Mouse (Mus musculus): ENCODE results near the gene Ier5. TPM values are rescaled to one million over a fixed set of nuclear protein-coding genes. Genes with fewer than 3 reads are reported as not detected.

Gene Ier5
- total RNA-seq, 1 experiment, result 11.7 TPM

- no peaks in the 10 kb centered on the region for H3K9me3 ChIP-seq (ENCODE audit: control insufficient read depth, insufficient read depth, low read depth, low read length)
- H3K9ac ChIP-seq (ENCODE audit: insufficient read depth, low read depth, low read length, poor library complexity, severe bottlenecking), result no peak overlapping the region
- DNase-seq (ENCODE audit: low read depth, low spot score), result no peak
- in situ Hi-C loops (cut with MboI; ENCODE audit: low sequenced_read_pairs in 2 of 2, unreplicated experiment in 2 of 2), result no loop called here
- TF ChIP-seq ZC3H11A (IDR thresholded peaks at IDR 0.05; ENCODE audit: borderline replicate concordance, low read depth, low read length) (no peak), HCFC1 (IDR thresholded peaks at IDR 0.05; ENCODE audit: borderline replicate concordance, insufficient read depth, low read length) (no peak), ZNF384 (IDR thresholded peaks at IDR 0.05; ENCODE audit: low read depth, low read length) (no peak), MAFK (IDR thresholded peaks at IDR 0.05; ENCODE audit: insufficient read depth, low read depth, low read length) (no peak), CHD2 (IDR thresholded peaks at IDR 0.05; ENCODE audit: low read depth, low read length) (no peak)
- H3K36me3 ChIP-seq (ENCODE audit: control insufficient read depth, insufficient read depth, low read length, poor library complexity, severe bottlenecking), result no peaks in the 10 kb centered on the region
- H3K4me1 ChIP-seq (ENCODE audit: control insufficient read depth in 2 of 2, insufficient read depth in 2 of 2, low read length in 2 of 2, poor library complexity in 1 of 2), result peaks cover 4 to 15% of the 10 kb centered on the region in 2 experiments; a peak in 2 of 4 replicates
- H3K27ac ChIP-seq (ENCODE audit: insufficient read depth, low read depth, low read length, poor library complexity, severe bottlenecking), result no peak overlapping the region
- H3K4me3 ChIP-seq (ENCODE audit: insufficient read depth in 1 of 2, low read depth in 1 of 2, low read length in 2 of 2, poor library complexity in 1 of 2, severe bottlenecking in 1 of 2), result no peak overlapping the region
Observed at GRCm38 (mm10) chr1:155060832-155061801, 38.3 kb downstream of the Ier5 start.

- TF ChIP-seq ZC3H11A (IDR thresholded peaks at IDR 0.05; ENCODE audit: borderline replicate concordance, low read depth, low read length) (no peak), ZNF384 (IDR thresholded peaks at IDR 0.05; ENCODE audit: low read depth, low read length) (no peak), MAFK (IDR thresholded peaks at IDR 0.05; ENCODE audit: insufficient read depth, low read depth, low read length) (no peak), CHD2 (IDR thresholded peaks at IDR 0.05; ENCODE audit: low read depth, low read length) (no peak), HCFC1 (IDR thresholded peaks at IDR 0.05; ENCODE audit: borderline replicate concordance, insufficient read depth, low read length) (no peak)
- no peak overlapping the region for H3K4me3 ChIP-seq (ENCODE audit: insufficient read depth in 1 of 2, low read depth in 1 of 2, low read length in 2 of 2, poor library complexity in 1 of 2, severe bottlenecking in 1 of 2)
- H3K27ac ChIP-seq (ENCODE audit: insufficient read depth, low read depth, low read length, poor library complexity, severe bottlenecking), result no peak overlapping the region
- H3K9me3 ChIP-seq (ENCODE audit: control insufficient read depth, insufficient read depth, low read depth, low read length), result no peaks in the 10 kb centered on the region
- no peak for DNase-seq (ENCODE audit: low read depth, low spot score)
- H3K9ac ChIP-seq (ENCODE audit: insufficient read depth, low read depth, low read length, poor library complexity, severe bottlenecking), result no peak overlapping the region
- no peaks in the 10 kb centered on the region for H3K36me3 ChIP-seq (ENCODE audit: control insufficient read depth, insufficient read depth, low read length, poor library complexity, severe bottlenecking)
- in situ Hi-C loops (cut with MboI; ENCODE audit: low sequenced_read_pairs in 2 of 2, unreplicated experiment in 2 of 2), result no loop called here
- peaks cover 4 to 18% of the 10 kb centered on the region in 2 experiments; a peak in 3 of 4 replicates for H3K4me1 ChIP-seq (ENCODE audit: control insufficient read depth in 2 of 2, insufficient read depth in 2 of 2, low read length in 2 of 2, poor library complexity in 1 of 2)
Observed at GRCm38 (mm10) chr1:155060261-155060660, 39.2 kb downstream of the Ier5 start.

DNA sequence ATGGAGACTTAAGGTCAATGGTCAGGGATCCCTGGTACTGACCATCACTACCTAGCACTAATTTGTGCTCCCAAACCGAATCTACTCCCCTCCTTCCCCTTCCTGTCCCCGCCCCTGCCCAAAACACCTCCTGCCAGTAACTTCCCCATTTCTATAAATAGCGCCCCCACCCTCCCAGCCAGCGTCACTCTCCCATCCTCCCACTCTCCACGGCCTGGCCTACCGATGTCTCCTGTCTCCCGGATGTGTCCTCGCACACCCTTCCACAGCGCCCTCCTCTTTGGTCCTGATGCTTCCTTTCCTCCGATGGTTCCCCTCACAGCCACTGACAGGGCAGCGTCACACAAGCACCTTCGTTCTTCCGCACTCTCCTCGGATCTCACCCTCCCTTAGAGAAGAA lies 39.9 kb downstream of the Ier5 start:
- Histone ChIP-seq H3K4me3 (ENCODE audit: insufficient read depth in 1 of 2, low read depth in 1 of 2, low read length in 2 of 2, poor library complexity in 1 of 2, severe bottlenecking in 1 of 2) (no peak overlapping the region; a peak in 1 of 4 replicates), H3K9me3 (ENCODE audit: control insufficient read depth, insufficient read depth, low read depth, low read length) (no peaks in the 10 kb centered on the region), H3K9ac (ENCODE audit: insufficient read depth, low read depth, low read length, poor library complexity, severe bottlenecking) (no peak overlapping the region), H3K4me1 (ENCODE audit: control insufficient read depth in 2 of 2, insufficient read depth in 2 of 2, low read length in 2 of 2, poor library complexity in 1 of 2) (peaks cover 4 to 19% of the 10 kb centered on the region in 2 experiments; a peak in 3 of 4 replicates), H3K27ac (ENCODE audit: insufficient read depth, low read depth, low read length, poor library complexity, severe bottlenecking) (no peak overlapping the region), H3K36me3 (ENCODE audit: control insufficient read depth, insufficient read depth, low read length, poor library complexity, severe bottlenecking) (no peaks in the 10 kb centered on the region)
- no peak for DNase-seq (ENCODE audit: low read depth, low spot score)
- TF ChIP-seq MAFK (IDR thresholded peaks at IDR 0.05; ENCODE audit: insufficient read depth, low read depth, low read length), result no peak
- no peak for TF ChIP-seq HCFC1 (IDR thresholded peaks at IDR 0.05; ENCODE audit: borderline replicate concordance, insufficient read depth, low read length)
- no peak for TF ChIP-seq CHD2 (IDR thresholded peaks at IDR 0.05; ENCODE audit: low read depth, low read length)
- TF ChIP-seq ZC3H11A (IDR thresholded peaks at IDR 0.05; ENCODE audit: borderline replicate concordance, low read depth, low read length), result no peak
- in situ Hi-C loops (cut with MboI; ENCODE audit: low sequenced_read_pairs in 2 of 2, unreplicated experiment in 2 of 2), result no loop called here

DNA sequence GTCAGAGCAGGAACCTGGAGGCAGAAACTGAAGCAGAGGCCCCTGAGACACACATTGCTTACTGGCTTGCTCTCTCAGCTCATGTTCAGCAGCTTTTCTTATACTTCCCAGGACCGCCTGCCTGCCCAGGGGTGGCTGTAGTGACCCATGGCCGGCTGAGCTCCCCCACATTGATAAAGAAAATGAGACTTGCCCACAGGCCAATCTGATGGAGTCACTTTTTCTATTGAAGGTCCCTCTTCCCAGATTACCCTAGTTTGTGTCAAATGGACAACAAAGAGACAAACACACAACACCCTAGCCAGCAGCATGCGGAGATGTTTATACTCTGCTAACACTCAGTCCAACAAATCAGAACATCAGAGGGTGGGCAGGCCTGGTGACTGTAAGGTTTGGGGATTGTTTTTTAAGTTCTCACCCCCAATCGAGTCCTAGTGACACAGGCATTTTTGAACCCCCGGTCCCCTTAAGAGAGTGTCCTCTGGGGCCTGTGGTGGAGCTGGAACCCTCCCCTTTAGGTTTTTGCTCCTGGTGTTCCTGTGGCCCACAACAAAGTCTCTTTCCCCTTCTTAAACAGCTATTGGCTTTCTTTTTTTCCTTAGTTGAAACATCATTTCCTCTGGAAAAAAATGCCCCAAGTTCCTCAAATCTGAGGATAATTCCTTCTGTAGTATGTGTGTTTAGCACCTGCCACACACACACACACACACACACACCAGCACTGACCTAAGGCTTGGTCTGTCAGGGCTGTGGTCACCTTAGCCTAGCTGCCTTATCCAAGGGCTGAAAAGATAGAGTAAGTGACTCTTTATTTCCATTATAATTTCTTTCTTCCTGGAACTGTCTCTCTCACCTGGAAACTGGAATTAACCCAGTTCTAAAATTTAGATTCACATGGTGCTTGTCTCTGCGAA lies 41.1 kb downstream of the Ier5 start:
- no peak for DNase-seq (ENCODE audit: low read depth, low spot score)
- Histone ChIP-seq H3K27ac (ENCODE audit: insufficient read depth, low read depth, low read length, poor library complexity, severe bottlenecking) (no peak overlapping the region), H3K9ac (ENCODE audit: insufficient read depth, low read depth, low read length, poor library complexity, severe bottlenecking) (no peak overlapping the region), H3K36me3 (ENCODE audit: control insufficient read depth, insufficient read depth, low read length, poor library complexity, severe bottlenecking) (no peaks in the 10 kb centered on the region), H3K9me3 (ENCODE audit: control insufficient read depth, insufficient read depth, low read depth, low read length) (no peaks in the 10 kb centered on the region), H3K4me1 (ENCODE audit: control insufficient read depth in 2 of 2, insufficient read depth in 2 of 2, low read length in 2 of 2, poor library complexity in 1 of 2) (peaks cover 4 to 20% of the 10 kb centered on the region in 2 experiments; a peak in 3 of 4 replicates), H3K4me3 (ENCODE audit: insufficient read depth in 1 of 2, low read depth in 1 of 2, low read length in 2 of 2, poor library complexity in 1 of 2, severe bottlenecking in 1 of 2) (no peak overlapping the region)
- in situ Hi-C loops (cut with MboI; ENCODE audit: low sequenced_read_pairs in 2 of 2, unreplicated experiment in 2 of 2), result no loop called here
- TF ChIP-seq ZNF384 (IDR thresholded peaks at IDR 0.05; ENCODE audit: low read depth, low read length), result no peak
- no peak for TF ChIP-seq ZC3H11A (IDR thresholded peaks at IDR 0.05; ENCODE audit: borderline replicate concordance, low read depth, low read length)
- TF ChIP-seq HCFC1 (IDR thresholded peaks at IDR 0.05; ENCODE audit: borderline replicate concordance, insufficient read depth, low read length), result no peak
